Mouse (Mus musculus) heart, adult 9 months (tissue): ENCODE data around the gene Smoc1.

ENCODE experiments used
- DNase-seq, 2 experiments: peaks; one replicate each; pipeline ENCODE4 v3.0.0; 2022; ENCODE audit warnings: low spot score in 2 of 2

Gene Smoc1

DNA sequence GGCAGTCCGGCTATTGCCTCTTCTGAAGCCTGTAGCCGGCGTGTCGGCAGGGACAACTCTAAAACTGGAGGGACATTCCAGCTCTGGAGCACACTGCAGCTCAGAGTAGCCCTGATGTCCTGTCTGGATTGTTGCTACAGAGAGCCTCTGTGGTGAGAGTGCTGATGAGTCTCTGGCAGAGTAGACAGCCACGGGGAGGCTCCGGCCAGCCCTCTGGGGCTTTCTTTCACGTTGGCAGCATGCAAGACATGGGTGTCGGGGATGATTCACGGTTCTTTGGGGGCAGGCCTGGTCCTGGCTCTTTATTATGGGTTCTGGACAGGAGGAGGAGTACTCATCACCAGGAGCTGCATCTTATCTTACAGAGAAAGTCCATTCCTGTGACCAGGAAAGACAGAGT, 140.5 kb downstream of the Smoc1 start:
- DNase-seq: no peak

DNA sequence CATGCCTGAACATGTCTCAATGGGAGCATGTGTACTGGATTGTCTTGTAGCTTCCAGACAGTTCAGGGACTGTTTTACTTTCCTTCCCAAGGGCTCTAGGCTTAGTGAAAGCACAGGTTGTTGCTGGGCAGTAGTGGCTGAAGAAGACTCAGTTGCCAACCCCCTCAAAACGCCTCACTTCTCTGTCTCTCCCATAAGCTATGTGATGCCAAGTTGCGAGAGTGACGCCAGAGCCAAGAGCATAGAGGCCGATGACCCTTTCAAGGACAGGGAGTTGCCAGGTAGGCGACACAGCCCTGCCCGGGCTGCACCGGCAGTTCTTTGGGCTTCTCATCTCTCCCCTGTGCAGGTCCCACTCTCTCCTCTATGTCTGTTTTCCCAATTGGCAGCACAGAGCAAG, 141.4 kb downstream of the Smoc1 start:
- DNase-seq: no peak

DNA sequence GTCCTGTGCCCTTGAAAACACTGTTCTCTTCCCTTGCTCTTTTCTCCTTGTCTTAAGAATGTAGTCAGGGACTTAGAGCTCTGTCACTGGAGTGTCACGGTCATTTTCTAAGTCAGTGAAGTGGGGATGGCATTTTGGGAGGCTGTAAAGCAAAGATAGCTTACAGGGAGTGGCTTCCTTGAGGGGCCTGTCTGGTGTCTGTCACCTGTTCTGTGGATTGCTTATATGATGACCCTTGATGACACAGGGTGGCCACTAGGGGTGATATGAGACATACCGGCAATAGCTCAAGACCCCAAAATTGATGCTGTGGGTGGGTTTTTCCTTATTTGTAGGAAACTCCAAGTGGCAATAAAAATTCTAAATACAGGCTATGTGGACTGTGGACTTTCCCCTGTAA, 141.9 kb downstream of the Smoc1 start:
- no peak for DNase-seq

DNA sequence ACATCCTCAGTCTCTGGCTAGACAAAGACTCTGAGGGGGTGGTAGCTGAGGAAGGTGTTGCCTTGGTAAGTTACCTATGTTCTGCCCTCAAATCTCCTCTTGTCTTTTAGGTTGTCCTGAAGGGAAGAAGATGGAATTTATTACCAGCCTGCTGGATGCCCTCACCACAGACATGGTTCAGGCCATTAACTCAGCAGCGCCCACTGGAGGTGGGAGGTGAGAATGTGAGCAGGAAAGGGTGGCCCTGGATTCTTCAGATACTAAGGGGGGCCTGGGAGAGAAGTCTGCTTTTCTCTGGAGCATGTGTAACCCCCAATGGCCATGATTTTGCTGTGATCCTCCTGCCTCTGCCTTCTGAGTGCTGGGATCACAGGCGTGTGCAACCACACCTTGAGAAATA, 143.5 kb downstream of the Smoc1 start:
- DNase-seq: no peak

DNA sequence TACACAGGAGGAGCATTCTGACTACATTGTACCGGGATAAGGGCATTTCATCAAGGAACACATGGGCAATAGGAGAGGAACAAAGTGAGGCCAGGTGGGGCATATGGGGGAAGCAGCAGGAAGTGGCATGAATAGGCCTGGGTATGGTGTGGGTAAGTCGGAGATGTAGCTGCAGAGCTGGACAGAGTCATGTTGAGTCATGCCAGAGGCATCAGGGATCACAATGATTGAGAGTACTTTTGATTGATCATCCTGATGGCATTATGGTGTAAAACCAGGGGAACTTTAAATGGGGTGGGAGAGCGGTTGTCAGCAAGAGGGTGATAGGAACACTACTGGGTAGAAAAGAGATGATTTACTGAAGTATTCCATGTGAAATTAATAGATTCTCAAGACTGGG, 146.4 kb downstream of the Smoc1 start:
- no peak for DNase-seq

GRCm38 (mm10) chr12:81173893-81174292, 147.3 kb downstream of the Smoc1 start:
- DNase-seq: no peak

DNA sequence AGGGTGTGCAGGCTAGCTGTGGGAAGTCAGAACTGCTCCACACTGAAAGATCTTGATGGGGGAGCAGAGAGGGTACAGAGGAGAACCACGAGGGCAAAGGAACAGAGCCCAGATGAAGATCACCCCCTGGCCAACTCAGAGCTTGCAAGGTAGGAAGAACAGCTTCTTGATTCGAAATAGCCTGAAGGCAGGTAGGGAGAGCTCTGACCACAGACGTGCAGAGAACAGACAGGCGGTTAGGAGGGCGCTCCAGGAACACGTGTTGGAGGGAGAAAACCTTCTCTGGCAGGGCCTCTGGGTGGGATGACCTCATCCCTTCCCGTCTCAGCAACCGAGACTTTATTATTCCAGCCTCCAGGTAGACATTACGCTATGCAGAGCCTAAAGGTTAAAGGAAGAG, 148.6 kb downstream of the Smoc1 start:
- no peak for DNase-seq

DNA sequence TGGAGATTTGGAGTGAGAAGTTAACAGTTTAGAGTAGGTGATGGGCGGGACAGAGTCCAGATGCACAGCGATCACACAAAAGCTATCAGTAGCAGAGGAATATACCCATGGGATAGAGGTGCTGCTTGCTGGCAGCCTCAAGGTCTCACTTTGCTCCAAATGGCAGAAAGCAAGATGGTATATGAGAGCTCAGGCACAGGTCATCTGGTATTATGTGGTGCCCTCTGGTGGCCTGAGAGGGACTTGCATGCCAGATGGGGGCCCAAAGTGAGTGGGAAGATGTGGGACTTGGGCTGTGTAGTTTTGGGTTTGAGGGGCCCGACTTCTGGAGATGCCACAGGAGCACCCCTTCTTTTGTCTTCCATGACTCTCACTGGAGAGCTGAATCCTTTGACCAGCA, 155.5 kb downstream of the Smoc1 start:
- DNase-seq: peak; percentile 18 to 39

DNA sequence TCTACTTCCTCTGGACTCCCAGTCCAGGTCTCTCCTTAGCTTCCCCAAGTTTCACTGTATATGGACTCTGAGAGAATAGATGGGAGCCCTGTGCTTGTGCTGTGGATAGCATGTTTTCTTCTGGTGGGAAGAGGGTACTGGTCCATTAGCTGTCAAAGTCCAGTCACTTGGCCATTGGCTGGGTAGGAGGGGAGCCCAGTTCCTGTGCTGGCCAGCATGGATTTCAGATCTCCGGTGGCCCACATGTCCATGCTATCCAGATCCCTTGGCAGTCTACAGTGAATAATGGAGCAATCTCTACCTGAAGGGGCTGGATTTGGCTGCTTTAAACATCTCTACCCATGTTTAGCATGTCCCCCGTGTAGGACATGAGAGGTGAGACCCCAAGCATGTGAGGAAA, 158.4 kb downstream of the Smoc1 start:
- DNase-seq: no peak

- no peak for DNase-seq
These were observed 159.5 kb downstream of the Smoc1 start for GRCm38 (mm10) chr12:81186081-81186480.

GRCm38 (mm10) chr12:81186668-81187067, 160.1 kb downstream of the Smoc1 start:
- DNase-seq: no peak

DNA sequence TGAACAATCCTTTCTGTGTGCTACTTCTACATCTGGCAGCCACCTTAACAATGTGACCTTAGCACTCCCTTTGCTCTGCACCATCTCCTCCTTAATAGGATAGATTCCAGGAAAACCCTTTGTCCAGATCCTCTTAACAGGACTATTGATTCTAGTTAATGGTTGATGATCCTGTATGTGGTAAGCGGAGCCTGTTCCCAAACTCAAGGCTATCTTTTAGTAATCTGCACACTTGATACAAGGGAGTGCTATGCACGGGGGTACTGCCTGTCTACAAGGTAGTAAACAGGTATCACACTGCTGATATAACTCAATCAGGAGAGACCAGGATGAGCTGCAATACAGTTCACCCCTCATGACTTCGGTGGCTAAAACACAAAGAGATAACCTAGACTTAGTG, 161.8 kb downstream of the Smoc1 start:
- no peak for DNase-seq

- DNase-seq: no peak
These were observed 162.4 kb downstream of the Smoc1 start for GRCm38 (mm10) chr12:81188996-81189395.

DNA sequence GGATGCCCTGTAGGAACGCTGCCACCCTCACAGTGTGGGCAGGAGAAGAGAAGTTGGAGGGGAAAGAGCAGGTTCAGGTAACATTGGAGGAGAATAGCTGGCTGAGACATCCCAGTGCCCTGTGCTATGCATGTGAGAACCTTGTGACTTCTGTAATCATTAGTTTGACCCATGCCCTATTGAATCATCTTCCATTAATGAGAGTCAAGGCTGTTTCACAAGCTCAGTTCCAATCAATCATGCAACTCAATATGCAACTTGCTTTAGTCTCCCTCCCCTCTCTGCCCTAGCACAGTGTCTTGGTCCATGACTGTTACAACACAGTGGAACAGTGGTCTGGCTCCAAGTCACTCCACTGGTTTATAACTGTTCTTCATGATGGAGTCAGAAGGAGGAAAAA, 163.0 kb downstream of the Smoc1 start:
- DNase-seq: no peak

DNA sequence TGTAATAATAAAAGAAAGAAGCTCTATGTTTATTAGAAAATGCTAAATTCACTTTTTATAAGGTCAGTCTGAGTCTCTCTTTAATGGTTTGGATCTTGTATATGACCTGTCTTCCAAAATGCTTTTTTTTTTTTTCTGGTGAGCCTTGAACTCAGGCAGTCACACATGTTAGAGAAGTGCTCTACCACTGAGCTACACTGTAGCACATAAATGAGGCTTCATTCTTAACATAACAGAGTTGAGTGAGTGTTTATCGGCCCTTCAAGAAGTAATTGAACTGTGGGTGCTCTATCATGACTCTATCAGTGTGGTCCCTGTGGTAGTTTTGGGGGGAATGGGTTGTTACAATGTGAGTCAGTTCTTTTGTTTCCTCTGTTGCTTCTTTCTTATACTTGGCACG, 167.4 kb downstream of the Smoc1 start:
- no peak for DNase-seq

DNA sequence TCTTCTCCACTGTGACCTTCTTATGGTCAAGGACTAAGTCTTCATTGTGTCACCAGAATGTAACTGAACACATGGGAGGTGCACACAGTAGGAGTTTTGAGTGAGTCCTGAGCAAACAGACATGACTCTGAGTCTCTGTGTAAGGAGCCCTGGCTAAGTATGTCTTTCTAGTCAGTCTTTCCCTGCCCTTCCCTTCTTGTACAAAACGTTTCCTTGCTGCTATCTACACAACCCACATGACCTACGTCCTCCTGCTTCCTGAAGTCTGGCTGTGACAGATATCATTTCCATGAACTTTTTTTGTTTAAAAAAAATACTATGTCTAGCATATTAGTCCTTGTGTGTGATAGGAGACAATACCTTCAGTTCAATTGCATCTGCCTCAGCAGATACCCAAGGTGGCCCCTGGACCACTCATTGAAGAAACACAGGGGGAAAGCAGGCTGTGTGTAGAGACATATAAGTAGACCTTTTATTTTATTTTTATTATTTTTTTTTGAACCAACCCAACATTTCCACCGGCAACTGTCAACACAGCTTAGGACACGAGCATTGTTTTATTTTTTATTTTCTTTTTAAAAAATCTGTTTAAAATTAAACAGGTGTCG, 171.0 kb downstream of the Smoc1 start:
- DNase-seq: no peak

- peak in 1 of 2 experiments; percentile 14 for DNase-seq
These were observed 172.8 kb downstream of the Smoc1 start for GRCm38 (mm10) chr12:81199280-81199955.

GRCm38 (mm10) chr12:81203226-81203625, 176.6 kb downstream of the Smoc1 start:
- DNase-seq: no peak

GRCm38 (mm10) chr12:81205619-81206560, 179.3 kb downstream of the Smoc1 start:
- DNase-seq: peak in 1 of 2 experiments; percentile 13

DNA sequence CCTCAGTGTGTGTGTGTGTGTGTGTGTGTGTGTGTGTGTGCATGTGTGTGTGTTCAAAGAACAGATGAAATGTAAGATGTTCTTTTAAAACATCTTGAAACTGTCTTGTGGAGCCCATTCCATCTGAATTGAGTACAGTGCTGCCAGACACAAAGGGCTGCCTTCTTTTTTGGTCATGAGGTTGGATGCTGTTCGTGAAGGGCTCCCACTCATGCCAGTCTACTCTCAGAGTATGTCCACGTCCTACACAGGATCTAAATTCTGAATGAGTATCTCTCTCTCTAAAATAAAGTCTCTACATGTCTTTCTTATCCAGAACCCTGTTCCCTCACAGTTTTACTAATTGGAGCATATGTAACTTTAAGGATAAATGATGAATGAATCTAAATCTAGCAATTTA, 182.0 kb downstream of the Smoc1 start:
- no peak for DNase-seq

- no peak for DNase-seq
These were observed 192.7 kb downstream of the Smoc1 start for GRCm38 (mm10) chr12:81219339-81219738.

- DNase-seq: no peak
These were observed 196.7 kb downstream of the Smoc1 start for GRCm38 (mm10) chr12:81223276-81223675.

GRCm38 (mm10) chr12:81224843-81225242, 198.2 kb downstream of the Smoc1 start:
- DNase-seq: no peak
